Mouse (Mus musculus) limb, embryonic 11.5 days (tissue): Measurements from ENCODE around the gene Trappc4. TPM values are rescaled to one million over a fixed set of nuclear protein-coding genes. Genes with fewer than 3 reads are reported as not detected.
"Not testable (repeated sequence)": the region's sequence is repeated elsewhere in the genome, so short reads cannot be mapped to it uniquely, and the experiment has no call there.

Experiments
- ATAC-seq: fragments of 200-750 bp; cut with Nextera tagmentation; 2 replicates; pipeline ENCODE4 v1.8.0; 2017; ENCODE audit warnings: low read depth; ENCODE audit not compliant: insufficient number of reproducible peaks, low FRiP score, low TSS enrichment
- DNase-seq: peaks from one replicate; pipeline ENCODE4 v3.0.0-alpha.2; 2015; ENCODE audit warnings: low spot score
- H3K27ac ChIP-seq: fragments of 300-500 bp; sonication (generic); replicated peaks from 2 replicates; pipeline ENCODE4 v1.5.1; 2014; ENCODE audit warnings: low read depth, mild to moderate bottlenecking, low read length
- H3K27me3 ChIP-seq: fragments of 300-500 bp; sonication (generic); 2 replicates; pipeline ENCODE4 v1.6.1; 2014; ENCODE audit warnings: mild to moderate bottlenecking, low read length, mixed read lengths; ENCODE audit not compliant: control insufficient read depth, insufficient read depth
- H3K36me3 ChIP-seq: fragments of 300-500 bp; sonication (generic); 2 replicates; pipeline ENCODE4 v1.6.1; 2014; ENCODE audit warnings: mild to moderate bottlenecking, low read length, moderate library complexity, mixed read lengths; ENCODE audit not compliant: control insufficient read depth, insufficient read depth
- H3K4me1 ChIP-seq: fragments of 300-500 bp; sonication (generic); 2 replicates; pipeline ENCODE4 v1.6.1; 2014; ENCODE audit warnings: low read length, mixed read lengths; ENCODE audit not compliant: control insufficient read depth, insufficient read depth
- H3K4me2 ChIP-seq: fragments of 300-500 bp; sonication (generic); 2 replicates; pipeline ENCODE4 v1.6.1; 2014; ENCODE audit warnings: low read depth, mild to moderate bottlenecking, moderate library complexity; ENCODE audit not compliant: severe bottlenecking
- H3K4me3 ChIP-seq: fragments of 300-500 bp; sonication (generic); 2 replicates; pipeline ENCODE4 v1.5.1; 2014; ENCODE audit warnings: low read depth, low read length
- H3K9ac ChIP-seq: fragments of 300-500 bp; sonication (generic); 2 replicates; pipeline ENCODE4 v1.6.1; 2014; ENCODE audit warnings: mild to moderate bottlenecking, low read length
- H3K9me3 ChIP-seq: fragments of 300-500 bp; sonication (generic); 2 replicates; pipeline ENCODE4 v1.6.1; 2016; ENCODE audit warnings: low read length; ENCODE audit not compliant: control insufficient read depth
- WGBS: fragments of 180-500 bp; shearing (Covaris S2); extraction: QIAGEN DNeasy Blood & Tissue Kit; methylation state at CpG from one replicate; pipeline ENCODE4 v1.1.7; 2014; 5-methylcytosine and 5-hydroxymethylcytosine counted together
- microRNA-seq: library from miRNA; unstranded; fragments of <30 nt; microRNA quantifications from one replicate; pipeline ENCODE4, GENCODE M21; 2016
- polyA plus RNA-seq: library from polyadenylated mRNA; unstranded; fragments of >200 nt; fragmentation: Nextera tagmentation; extraction: Ambion mirVana; gene quantifications from 2 replicates; pipeline ENCODE4 v1.2.1, GENCODE M21; 2014

The Trappc4 gene
- polyA plus RNA-seq, 1 experiment from 2014 or later = 141 TPM

DNA sequence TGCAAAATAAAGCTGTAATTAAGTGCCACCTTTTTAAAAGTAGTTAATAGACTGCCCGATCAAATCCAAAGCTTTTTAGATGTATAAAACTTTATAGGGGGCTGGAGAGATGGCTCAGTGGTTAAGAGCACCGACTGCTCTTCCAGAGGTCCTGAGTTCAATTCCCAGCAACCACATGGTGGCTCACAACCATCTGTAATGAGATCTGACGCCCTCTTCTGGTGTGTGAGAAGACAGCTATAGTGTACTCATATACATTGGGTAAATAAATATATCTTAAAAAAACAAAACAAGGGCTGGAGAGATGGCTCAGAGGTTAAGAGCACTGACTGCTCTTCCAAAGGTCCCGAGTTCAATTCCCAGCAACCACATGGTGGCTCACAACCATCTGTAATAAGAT is 45.5 kb downstream of the Trappc4 start:
- ATAC-seq = peak; percentile 39

GRCm38 (mm10) chr9:44361190-44361917 is 46.0 kb downstream of the Trappc4 start, which contains the start of gene Vps11:
Gene Vps11 (minus strand): TSS chr9:44361670.
- H3K9ac ChIP-seq = peak within 1 kb of the TSS; percentile 60
- H3K9me3 ChIP-seq = no peaks in the 10 kb centered on the region
- DNase-seq = peak; percentile 99
- under 1% methylated on average over 44 of the region's 44 CpGs for WGBS
- no peaks in the 10 kb centered on the region for H3K27me3 ChIP-seq
- peak within 1 kb of the TSS; percentile 69 for H3K4me3 ChIP-seq
- peak within 1 kb of the TSS; percentile 47 for H3K4me2 ChIP-seq
- 0 out of 2 replicates have a peak, but pooled peaks cover 4% of the 10 kb centered on the region for H3K4me1 ChIP-seq
- peaks cover 7% of the 10 kb centered on the region for H3K36me3 ChIP-seq
- H3K27ac ChIP-seq = no peak within 1 kb of the TSS
- ATAC-seq = peak; percentile 84

More for the DNA sequence above, 45.5 kb downstream of the Trappc4 start:
- not testable (repeated sequence) for DNase-seq, H3K4me1 ChIP-seq, H3K27ac ChIP-seq, H3K36me3 ChIP-seq, H3K27me3 ChIP-seq, H3K9me3 ChIP-seq
- H3K4me3 ChIP-seq = peak overlapping the region; percentile 69
- 48% methylated on average over 4 of the region's 4 CpGs for WGBS
- peak overlapping the region; percentile 60; the same call in 1 of the 2 replicates for H3K9ac ChIP-seq
- peak overlapping the region; percentile 47 for H3K4me2 ChIP-seq

- ATAC-seq (no peak), DNase-seq (no peak)
- H3K27me3 ChIP-seq = no peaks in the 10 kb centered on the region
- H3K4me3 ChIP-seq = no peak overlapping the region
- 0 out of 2 replicates have a peak, but pooled peaks cover 4% of the 10 kb centered on the region for H3K4me1 ChIP-seq
- no peak overlapping the region for H3K9ac ChIP-seq
- no peaks in the 10 kb centered on the region for H3K9me3 ChIP-seq
- WGBS = 79% methylated on average over 4 of the region's 4 CpGs
- no peak overlapping the region for H3K27ac ChIP-seq
- no peak overlapping the region for H3K4me2 ChIP-seq
- H3K36me3 ChIP-seq = peaks cover 39% of the 10 kb centered on the region
Measured at GRCm38 (mm10) chr9:44357207-44357606, 50.2 kb downstream of the Trappc4 start.

Small RNAs within 50 kb of the gene (microRNA-seq; reads per million reads assigned to microRNA genes)
- gene Mir7085 = not detected

Other genes with a start within 250 kb of the Trappc4 start
- gene Cbl, start 173.6 kb downstream of the Trappc4 start, polyA plus RNA-seq = 19.2 and 21.7 TPM in 2 replicates
- gene Ccdc153, start 166.9 kb downstream of the Trappc4 start, polyA plus RNA-seq = not detected in 2 replicates
- gene Pdzd3, start 156.1 kb downstream of the Trappc4 start, polyA plus RNA-seq = 0.08 TPM in 1 of 2 replicates, not detected in the other
- 2.7 and 3.0 TPM in 2 replicates for gene Nlrx1, start 139.0 kb downstream of the Trappc4 start, polyA plus RNA-seq
- gene Abcg4, start 119.0 kb downstream of the Trappc4 start, polyA plus RNA-seq = 3.4 and 3.7 TPM in 2 replicates
- gene Hinfp, start 101.9 kb downstream of the Trappc4 start, polyA plus RNA-seq = 19.5 and 28.4 TPM in 2 replicates
- 6.5 and 7.6 TPM in 2 replicates for gene C2cd2l, start 87.3 kb downstream of the Trappc4 start, polyA plus RNA-seq
- 52.3 and 55.8 TPM in 2 replicates for gene Dpagt1, start 81.6 kb downstream of the Trappc4 start, polyA plus RNA-seq
- gene H2afx, start 72.9 kb downstream of the Trappc4 start, polyA plus RNA-seq = 507 and 525 TPM in 2 replicates
- 145 and 153 TPM in 2 replicates for gene Hmbs, start 63.4 kb downstream of the Trappc4 start, polyA plus RNA-seq
- 26.4 and 26.6 TPM in 2 replicates for gene Vps11, start 45.9 kb downstream of the Trappc4 start, polyA plus RNA-seq
- gene Hyou1, start 28.1 kb downstream of the Trappc4 start, polyA plus RNA-seq = 36.1 and 39.7 TPM in 2 replicates
- 10.1 and 10.6 TPM in 2 replicates for gene Slc37a4, start 10.7 kb downstream of the Trappc4 start, polyA plus RNA-seq
- 2,256 and 2,311 TPM in 2 replicates for gene Rps25, start 461 bp downstream of the Trappc4 start, polyA plus RNA-seq
- 22.0 and 27.1 TPM in 2 replicates for gene Ccdc84, start 11.0 kb upstream of the Trappc4 start, polyA plus RNA-seq
- not detected in 2 replicates for gene Foxr1, start 33.5 kb upstream of the Trappc4 start, polyA plus RNA-seq
- gene Upk2, start 47.4 kb upstream of the Trappc4 start, polyA plus RNA-seq = 0.59 and 0.99 TPM in 2 replicates
- 11.6 and 12.3 TPM in 2 replicates for gene Bcl9l, start 75.2 kb upstream of the Trappc4 start, polyA plus RNA-seq
- 0.05 TPM in 1 of 2 replicates, not detected in the other for gene Cxcr5, start 154.3 kb upstream of the Trappc4 start, polyA plus RNA-seq
- 16.1 and 18.2 TPM in 2 replicates for gene Ddx6, start 197.3 kb upstream of the Trappc4 start, polyA plus RNA-seq